Mouse (Mus musculus) layer of hippocampus, postnatal 10 days (tissue): Measurements from ENCODE around the gene Kcne1. TPM values are rescaled to one million over a fixed set of nuclear protein-coding genes. Genes with fewer than 3 reads are reported as not detected.

Experiments
- DNase-seq, 2 experiments: peaks; one replicate each; pipeline ENCODE4 v3.0.0; 2021; ENCODE audit warnings: low spot score in 2 of 2
- total RNA-seq, 2 experiments: library from RNA; stranded (reverse); gene quantifications; 2 replicates each; pipeline ENCODE4 v1.2.3; 2021

The Kcne1 gene
- total RNA-seq, 2 experiments from 2014 or later: not detected

- no peak for DNase-seq
Observed at GRCm38 (mm10) chr16:92357023-92357422, 2.2 kb downstream of the Kcne1 start.

GRCm38 (mm10) chr16:92355982-92356381, 3.3 kb downstream of the Kcne1 start:
- DNase-seq: no peak

- DNase-seq: no peak
Observed at GRCm38 (mm10) chr16:92355366-92355765, 3.9 kb downstream of the Kcne1 start.

- DNase-seq: no peak
Observed at GRCm38 (mm10) chr16:92353897-92354296, 5.4 kb downstream of the Kcne1 start.

- DNase-seq: no peak
Observed at GRCm38 (mm10) chr16:92353295-92353694, 6.0 kb downstream of the Kcne1 start.

- DNase-seq: no peak
Observed at GRCm38 (mm10) chr16:92348941-92349340, 10.3 kb downstream of the Kcne1 start.

GRCm38 (mm10) chr16:92346297-92346916, 12.9 kb downstream of the Kcne1 start:
- DNase-seq: peak; percentile 35 to 52

GRCm38 (mm10) chr16:92345177-92345576, 14.1 kb downstream of the Kcne1 start:
- no peak for DNase-seq

- peak; percentile 80 to 86 for DNase-seq
Observed at GRCm38 (mm10) chr16:92340612-92341511, 18.4 kb downstream of the Kcne1 start.

GRCm38 (mm10) chr16:92336280-92336679, 23.0 kb downstream of the Kcne1 start:
- peak; percentile 79 to 80 for DNase-seq

GRCm38 (mm10) chr16:92334600-92334999, 24.7 kb downstream of the Kcne1 start:
- DNase-seq: no peak

GRCm38 (mm10) chr16:92330966-92331365, 28.3 kb downstream of the Kcne1 start:
- no peak for DNase-seq

- no peak for DNase-seq
Observed at GRCm38 (mm10) chr16:92327911-92328310, 31.4 kb downstream of the Kcne1 start.

GRCm38 (mm10) chr16:92325062-92325406, 34.2 kb downstream of the Kcne1 start:
- no peak for DNase-seq

GRCm38 (mm10) chr16:92324309-92325061, 34.8 kb downstream of the Kcne1 start:
- DNase-seq: no peak

- no peak for DNase-seq
Observed at GRCm38 (mm10) chr16:92321341-92321740, 37.9 kb downstream of the Kcne1 start, which contains the start of gene Fam243. Gene Fam243 (minus strand): TSS chr16:92321441.

- no peak for DNase-seq
Observed at GRCm38 (mm10) chr16:92320361-92320760, 38.9 kb downstream of the Kcne1 start.

- peak; percentile 41 to 54 for DNase-seq
Observed at GRCm38 (mm10) chr16:92319353-92320109, 39.7 kb downstream of the Kcne1 start.

GRCm38 (mm10) chr16:92316049-92316738, 43.1 kb downstream of the Kcne1 start:
- no peak for DNase-seq
